Mouse (Mus musculus) forelimb bud, embryonic 11.5 days (tissue): ENCODE measurements around the gene Cdc34.

ENCODE experiments used
- DNase-seq: peaks from one replicate; pipeline ENCODE4 v3.0.0-alpha.2; 2012; ENCODE audit warnings: low read depth, low spot score

The Cdc34 gene

DNA sequence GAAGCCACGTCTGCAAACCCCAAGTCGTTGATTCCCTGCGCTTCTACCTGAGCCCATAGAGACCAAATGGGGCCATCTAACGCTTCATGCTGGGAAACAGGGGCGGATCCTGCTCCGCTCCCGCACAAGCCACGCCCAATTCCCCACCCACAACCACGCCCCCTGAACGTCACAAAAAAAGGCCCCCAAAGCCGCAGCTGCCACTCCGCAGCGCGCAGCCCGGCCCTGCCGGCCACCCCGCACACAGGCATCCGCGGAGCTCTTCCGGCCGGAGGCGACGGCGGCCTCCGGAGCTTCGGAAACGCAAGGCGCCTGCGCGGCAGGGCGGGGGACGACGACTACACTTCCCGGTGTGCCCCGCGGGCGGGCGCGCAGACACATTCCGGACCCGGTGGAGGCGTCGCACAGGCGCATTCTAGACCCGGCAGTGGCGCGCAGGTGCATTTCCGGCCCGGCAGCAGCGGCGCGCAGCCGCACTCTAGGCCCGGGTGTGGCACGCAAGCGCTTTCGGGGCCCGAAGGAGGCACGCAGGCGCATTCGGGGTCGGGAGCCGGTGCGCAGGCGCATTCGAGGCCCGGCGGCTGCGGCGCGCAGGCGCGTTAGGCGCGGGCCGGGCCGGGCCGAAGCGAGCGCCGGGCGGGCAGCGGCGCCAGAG is at the start of gene Cdc34:
Gene Cdc34, plus strand, starts transcription at position 605 of the 655 bp plus-strand sequence.
- DNase-seq, result peak; percentile 99

DNA sequence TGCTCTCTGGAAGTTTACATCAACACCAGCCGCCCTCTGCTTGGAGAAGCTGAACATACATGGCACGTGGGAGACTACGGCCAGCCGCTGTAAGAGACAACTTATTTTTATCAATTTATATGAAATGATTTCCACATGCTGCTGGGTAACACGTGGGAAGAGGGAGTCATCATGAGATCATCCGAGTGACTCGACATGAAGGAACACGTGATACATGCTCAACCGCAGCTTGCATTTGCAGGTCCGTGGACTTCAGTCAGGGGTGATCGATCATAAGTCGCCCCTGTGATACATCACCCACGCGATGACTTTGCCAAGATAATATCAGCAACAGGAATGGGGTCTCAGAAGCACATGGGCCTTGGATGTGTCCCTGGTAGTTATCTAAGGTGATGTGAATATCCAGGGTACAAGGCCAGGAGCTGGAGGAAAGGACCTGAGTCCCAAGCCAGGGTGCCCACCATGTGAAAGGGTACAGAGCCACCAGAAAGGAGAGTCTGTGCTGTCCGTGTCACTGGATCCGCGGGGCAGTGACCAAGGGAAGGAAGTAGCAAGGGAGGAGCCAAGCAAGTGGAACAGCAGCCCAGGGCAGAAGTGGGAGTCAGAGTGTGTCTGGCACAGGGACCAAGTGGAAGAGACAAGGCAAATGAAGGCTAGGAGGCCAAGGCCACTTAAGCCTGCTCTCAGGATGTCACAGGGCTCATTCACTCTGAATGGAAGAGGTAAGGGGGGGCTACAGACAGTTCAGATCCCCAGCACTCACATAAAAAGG is 48.8 kb upstream of the Cdc34 start:
- no peak for DNase-seq

DNA sequence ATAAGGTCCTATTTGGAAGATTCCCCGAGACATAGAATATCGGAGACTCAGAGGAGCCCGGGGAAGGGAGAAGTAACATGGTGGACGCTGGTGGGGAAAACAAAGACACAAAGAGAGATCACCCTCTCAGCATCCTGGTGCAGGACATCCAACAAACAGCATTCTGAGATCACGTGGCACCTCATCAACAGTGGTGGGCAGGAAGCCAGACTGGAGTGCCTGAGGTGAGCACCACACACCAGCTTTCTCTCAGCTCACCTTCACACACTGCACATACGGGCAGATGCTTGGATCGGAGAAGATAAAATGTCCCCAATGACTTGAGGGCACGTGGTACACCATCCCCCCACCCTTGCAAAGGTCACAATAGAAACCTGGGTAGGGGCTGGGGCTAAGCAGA is 45.7 kb upstream of the Cdc34 start:
- DNase-seq, result no peak

DNA sequence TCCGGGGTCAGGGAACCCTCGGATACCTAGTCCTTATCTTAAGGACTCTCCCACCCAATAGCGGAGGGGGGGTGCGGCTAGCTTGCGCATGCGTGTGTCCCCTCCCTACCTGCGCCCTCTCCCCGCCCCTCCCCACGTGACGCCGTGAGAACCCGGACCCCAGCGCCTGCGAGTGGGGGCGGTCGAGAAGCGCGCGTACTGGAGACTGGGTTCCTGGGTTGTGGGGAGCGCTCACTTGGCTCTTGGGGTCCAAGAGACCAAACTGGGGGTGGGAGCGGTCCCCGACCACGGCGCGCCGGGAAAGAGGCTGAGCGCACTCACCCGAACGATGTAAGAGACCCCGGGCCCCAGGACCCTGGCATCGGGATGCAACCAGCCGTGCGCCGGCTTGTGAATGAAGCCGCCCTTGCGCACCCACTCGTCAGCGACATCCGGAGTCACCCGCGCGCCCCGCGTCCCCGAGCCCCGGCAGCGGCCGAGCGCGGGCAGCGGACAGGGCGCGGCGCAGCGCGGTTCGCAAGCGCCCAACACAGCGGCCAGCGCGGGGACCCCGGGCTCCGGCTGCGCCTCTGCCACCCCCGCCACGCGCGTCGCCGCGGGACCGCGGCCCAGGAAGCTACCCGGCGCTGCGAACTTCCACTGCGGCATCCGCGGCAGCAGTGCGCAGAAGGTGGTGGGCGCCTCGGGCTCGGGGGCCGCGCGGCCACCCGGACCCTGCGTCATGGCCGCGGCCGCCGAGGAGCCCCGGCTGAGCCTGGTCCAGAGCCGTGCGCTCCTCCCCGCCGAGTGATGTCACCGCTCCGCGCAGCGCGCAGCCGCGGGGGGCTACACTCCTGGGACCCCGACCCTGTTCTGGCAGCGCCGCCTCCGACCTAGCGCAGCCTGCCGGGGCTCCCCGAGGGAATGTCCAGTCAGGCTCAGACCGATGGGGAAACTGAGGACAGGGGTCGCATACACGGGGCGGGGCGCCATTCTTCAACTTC is 44.6 kb upstream of the Cdc34 start, which contains the start of gene Shc2:
Gene Shc2, minus strand, starts transcription at position 791 of the 983 bp plus-strand sequence.
- DNase-seq, result peak; percentile 65

DNA sequence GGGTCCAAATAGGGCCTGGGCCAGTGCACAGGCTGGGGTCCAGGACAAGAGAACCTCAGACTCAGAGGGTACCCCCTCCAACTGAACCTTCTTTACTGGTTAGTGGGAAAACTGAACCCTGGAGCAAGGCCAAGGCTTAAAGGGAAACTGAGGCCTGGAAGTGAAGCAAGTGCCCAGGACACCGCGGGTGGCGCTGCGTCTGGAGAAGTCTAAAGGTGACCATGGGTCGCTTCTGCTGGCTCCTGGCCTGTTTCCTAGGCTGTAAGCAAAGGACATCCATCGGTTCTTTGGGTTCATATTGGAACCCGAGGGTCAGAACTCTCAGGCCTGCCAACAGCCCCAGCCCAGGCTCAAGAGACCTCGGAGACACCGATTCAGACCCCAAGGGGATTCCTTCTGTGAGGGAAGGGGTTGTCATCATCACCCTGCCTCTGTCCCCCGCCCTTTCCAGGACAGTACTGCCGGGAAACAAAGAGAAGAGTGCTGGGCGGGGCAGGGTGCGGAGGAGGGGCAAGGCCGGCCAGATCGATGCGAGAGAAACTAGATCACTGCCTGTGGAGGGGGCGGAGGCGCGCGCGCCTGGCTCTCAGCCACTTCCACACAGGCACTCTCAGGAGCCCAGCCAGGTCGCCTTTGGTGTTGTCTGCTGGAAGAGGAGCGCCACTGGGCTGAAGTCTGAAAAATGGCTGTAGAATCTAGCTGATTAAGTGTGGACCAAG is 43.4 kb upstream of the Cdc34 start:
- DNase-seq, result no peak

DNA sequence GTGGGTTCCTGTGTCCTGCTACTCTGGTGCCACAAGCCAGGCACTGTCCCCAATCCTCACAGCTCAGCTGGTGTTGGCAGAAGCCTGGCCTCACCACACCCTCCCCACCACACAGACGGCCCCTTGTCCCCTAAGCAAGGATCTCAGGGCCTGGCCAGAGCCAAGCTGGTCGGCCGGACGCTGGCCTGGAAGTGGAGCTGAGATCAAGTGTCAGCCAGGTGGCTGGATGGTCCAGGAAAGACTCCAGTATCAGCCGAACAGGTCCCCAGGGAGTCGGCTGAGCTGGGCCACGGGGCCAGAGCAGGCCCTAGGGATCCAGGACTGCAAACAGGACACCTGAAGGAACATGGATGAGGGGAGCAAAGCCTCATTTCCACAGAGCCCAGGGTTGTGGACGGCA is 36.3 kb upstream of the Cdc34 start, which contains the start of gene Odf3l2:
Gene Odf3l2, minus strand, starts transcription at position 28 of the 400 bp plus-strand sequence.
- no peak for DNase-seq

DNA sequence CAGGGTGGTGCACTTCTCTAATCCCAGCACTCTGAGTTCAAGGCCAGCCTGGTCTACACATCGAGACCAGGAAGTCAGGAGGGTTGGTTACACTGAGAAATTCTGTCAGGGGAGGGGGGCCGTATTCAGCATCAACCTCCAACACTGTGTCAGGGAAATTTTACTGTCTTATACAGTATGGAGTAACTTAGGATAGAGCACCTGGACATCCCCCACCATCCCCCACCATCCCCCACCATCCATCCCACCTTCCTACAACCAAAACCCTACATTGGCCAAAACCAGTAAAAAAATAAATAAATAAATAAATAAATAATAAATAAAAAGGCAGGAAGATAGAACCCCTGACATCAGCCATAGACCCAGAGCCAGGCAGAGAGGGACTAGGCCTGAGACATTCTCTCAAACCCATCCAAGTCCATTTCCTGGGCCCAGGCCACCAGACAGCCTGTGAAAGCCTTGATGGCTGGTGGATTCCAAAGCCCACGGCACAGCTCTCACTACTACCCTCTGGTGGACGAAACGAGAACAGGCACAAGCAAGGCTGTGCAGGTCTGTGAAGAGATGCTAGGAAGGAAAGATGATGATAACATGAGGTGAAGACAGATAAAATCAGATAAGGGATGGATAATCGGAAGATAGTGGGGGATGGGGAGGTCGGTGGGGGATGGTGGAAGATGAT is 32.8 kb upstream of the Cdc34 start:
- peak; percentile 81 for DNase-seq

DNA sequence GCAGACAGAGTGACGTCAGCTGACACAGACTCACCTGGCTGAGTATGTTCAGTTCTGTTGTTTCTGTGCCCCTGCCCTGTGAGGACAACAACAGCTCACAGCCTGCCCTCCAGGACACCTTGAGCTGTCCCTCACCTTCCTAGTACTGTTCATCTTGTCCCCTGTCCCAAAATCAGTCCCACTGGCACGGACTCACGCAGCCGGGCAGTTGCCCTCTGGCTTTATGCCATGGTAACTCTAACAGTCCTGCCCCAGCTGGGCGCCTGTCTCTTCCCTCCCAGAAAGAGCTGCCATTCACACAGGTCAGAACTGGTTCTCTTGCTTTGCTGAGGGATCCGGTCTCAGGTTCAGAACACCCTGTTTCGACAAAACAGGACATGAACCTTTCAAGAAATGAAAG is 29.2 kb upstream of the Cdc34 start:
- DNase-seq, result no peak

DNA sequence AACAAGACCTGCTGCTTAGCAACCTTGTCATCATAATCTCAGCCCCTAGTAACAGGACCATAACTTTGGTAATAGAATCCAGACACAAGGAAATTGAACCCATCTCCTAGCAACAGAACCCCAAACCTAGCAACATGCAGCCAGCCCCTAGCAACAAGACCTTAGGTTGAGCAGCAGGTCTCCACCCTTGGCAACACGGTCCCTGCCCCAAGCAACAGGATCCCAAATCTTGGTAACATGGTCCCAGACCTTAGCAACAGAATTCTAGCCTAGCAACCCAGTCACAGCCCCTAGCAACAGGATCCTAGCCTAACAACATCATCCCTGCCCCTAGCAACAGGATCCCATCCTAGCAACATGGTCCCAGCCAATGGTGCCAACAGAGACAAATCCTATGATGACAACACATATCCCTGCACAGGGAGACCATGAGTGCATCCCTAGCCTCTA is 27.0 kb upstream of the Cdc34 start:
- peak; percentile 89 for DNase-seq

DNA sequence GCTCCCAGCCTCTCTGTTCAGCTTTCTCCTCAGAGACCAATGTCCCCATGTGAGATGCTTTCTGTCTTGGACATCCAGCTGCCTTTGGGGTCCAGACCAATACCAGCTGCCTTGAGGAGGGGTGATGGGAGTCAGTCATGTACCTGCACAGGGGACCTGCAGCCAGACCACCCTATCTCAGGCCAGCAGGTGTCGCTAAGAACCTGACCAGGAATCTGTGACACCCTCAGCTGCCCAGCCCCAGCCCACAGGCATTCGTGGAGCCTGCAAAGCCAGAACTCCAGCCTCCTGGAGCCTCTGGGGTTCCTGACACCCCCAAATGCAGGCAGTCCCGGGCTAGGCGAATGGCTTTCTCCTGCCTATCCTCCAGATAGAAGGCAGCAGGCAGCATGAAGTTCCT is 23.2 kb upstream of the Cdc34 start:
- DNase-seq, result no peak

DNA sequence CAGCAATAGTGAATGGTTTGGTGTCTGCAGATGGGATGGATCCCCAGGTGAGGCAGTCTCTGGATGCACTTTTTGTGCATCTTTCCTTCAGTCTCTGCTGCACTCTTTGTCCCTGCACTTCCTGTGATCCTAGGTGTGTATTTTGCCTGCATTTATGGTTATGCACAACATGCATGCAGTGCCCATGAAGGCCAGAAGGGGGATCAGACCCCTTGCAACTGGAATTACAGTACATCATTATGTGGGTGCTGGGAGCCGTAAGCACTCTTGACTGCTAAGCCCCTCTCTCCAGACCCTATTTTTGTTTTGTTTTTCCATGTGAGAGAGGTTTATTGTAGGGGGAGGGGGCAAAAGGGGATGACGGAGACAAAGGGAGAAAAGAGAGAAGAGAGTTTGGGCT is 21.7 kb upstream of the Cdc34 start:
- no peak for DNase-seq

DNA sequence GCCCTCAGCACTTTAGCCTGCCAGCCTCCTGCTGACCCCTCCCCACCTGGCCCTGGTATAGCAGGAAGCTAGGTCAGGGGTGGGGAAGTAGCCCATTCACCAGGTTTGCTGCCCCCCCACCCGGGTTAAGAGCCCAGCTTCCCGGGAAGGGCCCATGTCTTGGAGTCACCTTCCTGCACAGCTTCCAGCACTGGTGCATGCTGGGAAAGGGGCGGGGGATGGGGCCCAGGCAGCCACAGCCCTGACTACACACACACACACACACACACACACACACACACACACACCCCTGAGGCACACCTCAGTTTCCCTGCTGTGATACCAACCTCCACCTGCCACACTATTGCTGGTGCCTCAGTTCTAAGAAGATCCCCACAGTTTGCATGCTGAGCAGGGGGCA is 20.1 kb upstream of the Cdc34 start:
- DNase-seq, result no peak

DNA sequence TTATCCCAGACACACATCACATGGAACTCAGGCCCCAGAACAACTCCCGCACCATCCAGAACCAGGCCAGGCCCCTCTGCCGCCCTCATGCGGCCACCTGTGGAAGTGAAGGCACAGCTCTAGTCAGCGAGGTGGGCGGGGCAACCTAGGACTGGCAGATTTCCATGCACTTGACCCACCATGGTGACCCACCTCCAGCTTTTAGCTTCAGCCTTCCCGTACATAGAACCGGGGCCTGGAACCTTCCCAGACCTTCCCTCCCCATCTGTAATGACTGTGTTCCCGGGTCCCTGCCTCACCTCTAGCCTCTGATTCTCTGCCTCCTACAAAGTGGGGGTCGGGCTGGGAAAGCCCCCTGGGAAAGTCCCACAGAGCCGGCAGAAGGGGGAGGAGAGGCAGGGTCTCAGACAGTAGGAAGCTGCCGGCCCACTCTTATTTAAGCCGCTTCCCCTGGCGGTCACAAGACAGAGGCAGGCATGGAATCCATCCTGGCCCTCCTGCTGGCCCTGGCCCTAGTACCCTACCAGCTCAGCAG is 17.8 kb upstream of the Cdc34 start, which contains the start of gene Madcam1:
Gene Madcam1, plus strand, starts transcription at position 429 of the 535 bp plus-strand sequence.
- peak; percentile 80 for DNase-seq

DNA sequence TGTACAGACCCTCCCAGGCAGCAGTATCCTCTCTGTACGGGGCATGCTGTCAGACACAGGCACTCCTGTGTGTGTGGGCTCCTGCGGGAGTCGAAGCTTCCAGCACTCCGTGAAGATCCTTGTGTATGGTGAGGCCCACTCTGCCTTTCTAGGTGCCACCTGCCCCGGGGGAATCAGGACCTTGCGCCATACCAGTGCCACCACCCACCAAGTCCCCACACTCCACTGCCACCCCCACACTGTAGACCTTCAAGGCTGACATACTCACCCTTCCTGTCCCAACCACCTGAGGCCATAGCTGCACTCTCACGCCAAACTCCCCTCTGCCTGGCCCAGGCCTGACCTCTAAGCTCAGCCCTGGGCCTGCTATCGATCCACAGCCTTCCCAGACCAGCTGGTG is 16.9 kb upstream of the Cdc34 start:
- DNase-seq, result no peak

DNA sequence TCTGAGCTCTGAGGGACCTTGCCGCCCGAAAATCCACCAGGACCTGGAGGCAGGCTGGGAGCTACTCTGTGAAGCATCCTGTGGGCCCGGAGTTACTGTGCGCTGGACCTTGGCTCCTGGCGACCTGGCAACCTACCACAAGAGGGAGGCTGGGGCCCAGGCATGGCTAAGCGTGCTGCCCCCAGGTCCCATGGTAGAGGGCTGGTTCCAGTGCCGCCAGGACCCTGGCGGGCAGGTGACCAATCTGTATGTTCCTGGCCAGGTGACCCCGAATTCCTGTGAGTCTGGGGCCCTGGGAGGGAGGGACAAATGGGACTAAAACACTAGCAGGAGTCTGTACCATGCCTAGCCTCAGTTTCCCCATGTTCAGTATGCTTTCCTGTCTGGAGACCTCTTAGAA is 15.5 kb upstream of the Cdc34 start:
- no peak for DNase-seq

DNA sequence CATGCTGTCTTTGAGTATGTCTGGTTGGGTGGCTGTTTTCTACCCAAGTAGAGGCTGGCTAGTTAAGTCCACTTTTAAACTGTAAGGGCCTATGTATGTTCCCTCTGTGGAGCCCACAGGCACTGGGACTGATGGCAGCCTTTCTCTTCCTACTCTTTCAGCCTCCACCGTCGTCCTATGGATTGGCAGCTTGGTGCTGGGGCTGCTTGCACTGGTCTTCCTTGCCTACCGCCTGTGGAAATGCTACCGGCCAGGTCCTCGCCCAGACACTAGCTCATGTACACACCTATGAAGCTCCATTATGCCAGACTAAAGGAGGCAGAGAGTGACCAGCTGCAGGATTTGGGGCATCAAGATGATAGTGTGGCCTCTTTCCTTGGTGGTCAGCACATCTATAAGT is 13.9 kb upstream of the Cdc34 start:
- DNase-seq, result no peak

DNA sequence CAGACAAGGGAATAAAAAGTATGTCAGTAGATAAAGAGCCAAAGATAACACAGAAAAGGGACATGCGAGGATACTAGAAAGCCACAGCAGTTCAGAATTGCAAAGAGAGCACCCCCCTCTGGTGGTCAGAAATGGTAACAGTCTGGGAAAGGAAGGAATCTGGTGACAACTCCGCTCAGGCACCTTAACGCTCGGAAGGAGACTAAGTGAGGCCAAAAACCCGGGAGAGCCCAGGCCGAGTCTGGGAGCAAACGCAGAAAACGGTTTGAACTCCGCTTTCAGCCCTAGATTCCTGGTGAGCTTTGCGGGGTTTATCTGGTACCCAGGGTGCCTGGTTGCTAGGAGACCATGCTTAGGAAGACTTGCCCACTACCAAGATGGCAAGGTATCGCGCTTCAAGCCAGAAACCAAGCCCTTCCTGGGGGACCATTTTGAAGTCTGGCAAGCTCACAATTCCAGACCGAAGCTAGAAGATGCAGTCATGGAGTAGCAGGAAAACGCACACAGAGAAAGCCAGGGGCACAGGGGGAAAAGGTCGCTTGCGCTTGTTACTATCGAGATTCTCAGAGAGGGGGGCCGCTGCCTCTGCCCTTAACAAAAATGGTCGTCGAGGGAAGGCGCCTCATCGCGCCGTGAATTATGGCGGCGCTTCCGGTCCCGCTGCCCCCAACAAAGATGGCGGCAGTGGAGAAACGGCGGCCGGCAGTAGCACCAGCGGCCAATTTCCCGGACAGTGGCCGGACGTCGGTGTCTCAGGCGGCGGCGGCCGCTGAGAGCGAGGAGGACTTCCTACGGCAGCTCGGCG is 13.0 kb upstream of the Cdc34 start, which contains the start of gene Tpgs1:
Gene Tpgs1, plus strand, starts transcription at position 599 of the 805 bp plus-strand sequence.
- peak; percentile 88 for DNase-seq

DNA sequence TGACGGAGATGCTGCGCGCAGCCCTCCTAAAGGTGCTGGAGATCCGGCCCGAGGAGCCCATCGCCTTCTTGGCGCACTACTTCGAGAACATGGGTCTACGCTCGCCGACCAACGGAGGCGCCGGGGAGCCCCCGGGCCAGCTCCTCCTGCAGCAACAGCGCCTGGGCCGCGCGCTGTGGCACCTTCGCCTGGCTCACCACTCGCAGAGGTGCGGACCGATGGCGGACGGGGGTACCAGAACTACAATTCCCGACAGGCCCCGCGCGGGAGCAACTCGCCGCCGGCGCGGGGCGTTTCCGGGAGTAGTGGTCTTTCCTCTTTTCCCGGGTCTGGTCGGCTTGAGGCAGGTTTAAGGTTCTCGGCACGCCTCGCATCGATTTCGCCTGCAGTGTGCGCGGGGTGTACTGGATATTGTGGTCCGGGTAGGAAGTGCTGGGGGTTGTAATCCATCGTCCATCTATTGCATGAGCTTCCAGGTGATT is 12.4 kb upstream of the Cdc34 start:
- DNase-seq, result peak; percentile 82
